Mouse (Mus musculus): ENCODE measurements around the gene Myocd.

Myocd gene

DNA sequence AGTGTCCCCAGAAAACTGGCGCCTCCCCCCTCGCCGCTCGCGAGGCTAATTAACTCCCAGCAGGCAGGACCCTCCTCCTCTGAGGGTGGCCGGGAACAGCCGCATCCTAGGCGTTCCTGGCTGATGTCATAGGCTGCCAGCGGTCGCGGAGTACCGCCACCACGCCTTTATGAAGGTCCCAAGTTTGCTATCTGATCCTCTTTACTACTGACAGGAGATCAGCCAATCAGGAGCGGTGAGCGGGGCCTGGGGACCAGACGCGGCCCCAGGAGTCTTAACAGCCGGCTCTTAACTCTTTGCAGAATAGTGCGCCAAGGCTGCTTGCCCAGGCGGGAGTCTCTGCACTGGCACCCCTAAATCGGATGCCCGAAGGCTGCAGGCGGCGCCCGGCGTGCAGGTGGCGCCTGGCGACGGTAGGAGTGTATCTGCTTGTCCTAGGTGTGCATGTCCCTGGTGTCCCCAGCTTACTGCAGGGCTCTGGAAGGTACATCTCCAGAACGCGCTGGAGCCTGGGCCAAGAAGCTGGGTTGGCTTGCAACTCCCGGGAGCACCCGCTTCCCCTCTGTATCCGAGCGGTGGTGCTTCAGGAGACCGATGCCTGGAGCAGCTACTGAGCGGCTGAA is at the start of gene Myocd:
Gene Myocd (minus strand): TSS at position 139 of the 623 bp plus-strand sequence.
- TF ChIP-seq CTCF (conservative IDR thresholded peaks at IDR 0.05; ENCODE audit: low read length) (no peak), NANOG (IDR thresholded peaks at IDR 0.05; ENCODE audit: borderline replicate concordance, low read length) (no peak), POU5F1 (IDR thresholded peaks at IDR 0.05; ENCODE audit: borderline replicate concordance, low read length) (no peak)
- peaks cover 48% of the 10 kb centered on the region for H3K27me3 ChIP-seq (ENCODE audit: insufficient read depth, low read length)

GRCm38 (mm10) chr11:65303824-65304223 is 34.0 kb upstream of the Myocd start:
- no peaks in the 10 kb centered on the region for H3K27me3 ChIP-seq (ENCODE audit: insufficient read depth, low read length)
- no peaks in the 10 kb centered on the region for H3K4me1 ChIP-seq (replicated peaks; ENCODE audit: low read depth, low read length)
- no peak overlapping the region for H3K4me3 ChIP-seq (replicated peaks; ENCODE audit: low read length)
- no peaks in the 10 kb centered on the region for H3K9me3 ChIP-seq (ENCODE audit: low read length)
- H3K36me3 ChIP-seq (ENCODE audit: insufficient read depth, low read length) = no peaks in the 10 kb centered on the region
- TF ChIP-seq POU5F1 (IDR thresholded peaks at IDR 0.05; ENCODE audit: borderline replicate concordance, low read length) (no peak), NANOG (IDR thresholded peaks at IDR 0.05; ENCODE audit: borderline replicate concordance, low read length) (no peak), CTCF (conservative IDR thresholded peaks at IDR 0.05; ENCODE audit: low read length) (no peak)

More for the DNA sequence above, at the start of gene Myocd:
- Histone ChIP-seq H3K4me1 (replicated peaks; ENCODE audit: low read depth, low read length) (peaks cover 19% of the 10 kb centered on the region), H3K36me3 (ENCODE audit: insufficient read depth, low read length) (no peaks in the 10 kb centered on the region), H3K9me3 (ENCODE audit: low read length) (no peaks in the 10 kb centered on the region), H3K4me3 (replicated peaks; ENCODE audit: low read length) (peak within 1 kb of the TSS; percentile 75)

DNA sequence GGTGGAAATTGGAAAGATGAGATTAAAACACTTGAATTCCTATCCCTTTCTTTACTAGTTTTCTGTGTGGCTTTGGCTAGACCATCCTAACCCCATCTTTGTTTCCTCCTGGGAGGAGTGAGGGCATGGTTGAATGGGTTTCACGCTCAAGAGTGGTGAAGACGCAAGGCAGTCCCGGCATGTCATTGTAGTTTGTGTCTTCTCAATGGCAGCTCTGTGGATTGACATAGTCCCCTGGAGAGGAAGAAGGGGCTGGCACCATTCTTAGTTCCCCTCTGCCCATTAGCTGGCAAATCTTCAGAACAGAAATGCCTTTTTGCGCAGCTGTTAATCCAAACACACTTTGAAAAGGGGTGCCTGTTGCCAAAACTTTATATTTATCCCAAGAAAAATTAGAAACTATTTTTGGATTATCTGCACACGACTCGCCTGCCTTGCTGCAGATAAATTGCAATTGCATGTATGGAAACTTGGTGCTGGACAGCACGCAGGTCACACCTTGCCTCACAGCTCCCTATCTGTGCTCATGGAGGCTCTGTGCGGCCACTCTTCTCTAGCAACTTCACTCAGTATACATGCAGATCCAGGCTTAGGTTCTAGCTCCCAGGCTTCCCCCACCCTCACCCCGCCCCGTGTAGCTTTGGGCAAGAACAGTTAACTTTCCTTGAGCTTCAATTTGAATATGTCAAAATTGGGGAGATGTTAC is 24.5 kb upstream of the Myocd start:
- Histone ChIP-seq H3K27me3 (ENCODE audit: insufficient read depth, low read length) (no peaks in the 10 kb centered on the region), H3K36me3 (ENCODE audit: insufficient read depth, low read length) (no peaks in the 10 kb centered on the region), H3K4me1 (replicated peaks; ENCODE audit: low read depth, low read length) (no peaks in the 10 kb centered on the region), H3K9me3 (ENCODE audit: low read length) (no peaks in the 10 kb centered on the region), H3K4me3 (replicated peaks; ENCODE audit: low read length) (no peak overlapping the region)
- TF ChIP-seq POU5F1 (IDR thresholded peaks at IDR 0.05; ENCODE audit: borderline replicate concordance, low read length) (no peak), CTCF (conservative IDR thresholded peaks at IDR 0.05; ENCODE audit: low read length) (no peak), NANOG (IDR thresholded peaks at IDR 0.05; ENCODE audit: borderline replicate concordance, low read length) (no peak)

GRCm38 (mm10) chr11:65292994-65293393 is 23.2 kb upstream of the Myocd start:
- H3K9me3 ChIP-seq (ENCODE audit: low read length) = no peaks in the 10 kb centered on the region
- H3K4me1 ChIP-seq (replicated peaks; ENCODE audit: low read depth, low read length) = no peaks in the 10 kb centered on the region
- no peaks in the 10 kb centered on the region for H3K36me3 ChIP-seq (ENCODE audit: insufficient read depth, low read length)
- no peaks in the 10 kb centered on the region for H3K27me3 ChIP-seq (ENCODE audit: insufficient read depth, low read length)
- no peak overlapping the region for H3K4me3 ChIP-seq (replicated peaks; ENCODE audit: low read length)
- no peak for TF ChIP-seq CTCF (conservative IDR thresholded peaks at IDR 0.05; ENCODE audit: low read length)

DNA sequence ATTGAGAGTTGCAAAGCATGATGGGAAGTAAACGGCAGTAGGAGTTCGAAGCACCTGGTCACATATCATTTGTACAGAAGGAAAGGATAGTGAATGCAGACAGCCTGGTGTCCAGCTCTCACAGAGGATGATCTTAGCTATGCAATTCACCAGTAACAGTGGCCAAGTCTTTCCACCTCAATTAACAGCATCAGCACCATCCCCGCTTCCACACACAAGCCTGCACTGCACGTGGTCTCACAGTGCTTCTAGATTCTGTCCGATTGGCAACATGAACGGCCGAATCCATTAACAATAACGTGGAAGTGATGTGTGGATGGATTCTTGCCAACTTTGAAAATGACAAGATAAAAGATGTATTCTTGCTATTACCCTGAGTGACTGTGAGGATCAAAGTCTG is 17.9 kb upstream of the Myocd start:
- H3K36me3 ChIP-seq (ENCODE audit: insufficient read depth, low read length) = no peaks in the 10 kb centered on the region
- H3K4me1 ChIP-seq (replicated peaks; ENCODE audit: low read depth, low read length) = no peaks in the 10 kb centered on the region
- H3K27me3 ChIP-seq (ENCODE audit: insufficient read depth, low read length) = no peaks in the 10 kb centered on the region
- no peak overlapping the region for H3K4me3 ChIP-seq (replicated peaks; ENCODE audit: low read length)
- TF ChIP-seq CTCF (conservative IDR thresholded peaks at IDR 0.05; ENCODE audit: low read length) (no peak), POU5F1 (IDR thresholded peaks at IDR 0.05; ENCODE audit: borderline replicate concordance, low read length) (no peak), NANOG (IDR thresholded peaks at IDR 0.05; ENCODE audit: borderline replicate concordance, low read length) (no peak)
- no peaks in the 10 kb centered on the region for H3K9me3 ChIP-seq (ENCODE audit: low read length)

- Histone ChIP-seq H3K9me3 (ENCODE audit: low read length) (no peaks in the 10 kb centered on the region), H3K36me3 (ENCODE audit: insufficient read depth, low read length) (no peaks in the 10 kb centered on the region), H3K4me1 (replicated peaks; ENCODE audit: low read depth, low read length) (no peaks in the 10 kb centered on the region), H3K4me3 (replicated peaks; ENCODE audit: low read length) (no peak overlapping the region), H3K27me3 (ENCODE audit: insufficient read depth, low read length) (no peaks in the 10 kb centered on the region)
- no peak for TF ChIP-seq CTCF (conservative IDR thresholded peaks at IDR 0.05; ENCODE audit: low read length)
- TF ChIP-seq NANOG (IDR thresholded peaks at IDR 0.05; ENCODE audit: borderline replicate concordance, low read length) = no peak
- no peak for TF ChIP-seq POU5F1 (IDR thresholded peaks at IDR 0.05; ENCODE audit: borderline replicate concordance, low read length)
Observed at GRCm38 (mm10) chr11:65286211-65286610, 16.4 kb upstream of the Myocd start.

DNA sequence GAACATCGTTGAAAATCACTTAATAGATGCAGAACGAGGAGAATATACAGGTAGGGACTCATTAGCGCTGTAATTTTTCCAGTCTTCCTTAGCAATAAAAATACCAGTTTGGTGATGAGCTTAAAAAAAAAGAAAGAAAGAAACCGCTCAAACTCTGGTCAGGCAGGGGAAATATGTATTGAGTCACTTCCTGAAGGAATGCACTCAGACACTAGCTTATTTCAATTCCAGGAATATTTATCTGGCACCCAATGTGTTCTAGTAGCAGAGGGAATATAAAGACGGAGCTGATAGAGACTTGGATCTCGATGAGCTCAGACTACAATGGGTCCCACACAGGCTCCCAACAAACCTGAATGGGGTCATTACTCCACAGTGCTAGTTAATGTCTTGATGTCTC is 5.7 kb upstream of the Myocd start:
- no peaks in the 10 kb centered on the region for H3K9me3 ChIP-seq (ENCODE audit: low read length)
- H3K36me3 ChIP-seq (ENCODE audit: insufficient read depth, low read length) = no peaks in the 10 kb centered on the region
- TF ChIP-seq CTCF (conservative IDR thresholded peaks at IDR 0.05; ENCODE audit: low read length) (no peak), POU5F1 (IDR thresholded peaks at IDR 0.05; ENCODE audit: borderline replicate concordance, low read length) (no peak), NANOG (IDR thresholded peaks at IDR 0.05; ENCODE audit: borderline replicate concordance, low read length) (no peak)
- no peak overlapping the region for H3K4me3 ChIP-seq (replicated peaks; ENCODE audit: low read length)
- H3K4me1 ChIP-seq (replicated peaks; ENCODE audit: low read depth, low read length) = peaks cover 10% of the 10 kb centered on the region
- H3K27me3 ChIP-seq (ENCODE audit: insufficient read depth, low read length) = peaks cover 24% of the 10 kb centered on the region

DNA sequence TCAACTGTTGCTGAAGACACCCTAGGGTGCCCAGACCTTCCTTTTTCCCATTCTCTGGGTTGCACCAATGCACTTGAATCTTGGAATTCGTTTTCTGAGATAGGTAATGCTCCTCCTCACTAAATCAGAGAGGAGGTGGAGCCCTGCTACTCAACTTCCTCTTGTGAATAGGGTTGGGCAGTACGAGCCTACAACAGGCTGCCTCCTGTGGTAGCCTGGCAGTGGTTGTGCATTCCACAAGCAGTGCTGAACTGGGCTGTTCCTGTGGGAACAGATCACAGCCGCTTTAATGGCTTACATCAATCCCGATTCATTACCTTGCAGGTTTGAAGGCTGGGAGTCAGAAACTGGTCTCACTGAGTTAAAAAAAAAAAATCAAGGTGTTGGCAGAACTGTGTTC is 1.2 kb upstream of the Myocd start:
- no peaks in the 10 kb centered on the region for H3K36me3 ChIP-seq (ENCODE audit: insufficient read depth, low read length)
- no peak for TF ChIP-seq NANOG (IDR thresholded peaks at IDR 0.05; ENCODE audit: borderline replicate concordance, low read length)
- no peak for TF ChIP-seq POU5F1 (IDR thresholded peaks at IDR 0.05; ENCODE audit: borderline replicate concordance, low read length)
- TF ChIP-seq CTCF (conservative IDR thresholded peaks at IDR 0.05; ENCODE audit: low read length) = no peak
- peaks cover 19% of the 10 kb centered on the region for H3K4me1 ChIP-seq (replicated peaks; ENCODE audit: low read depth, low read length)
- no peak overlapping the region for H3K4me3 ChIP-seq (replicated peaks; ENCODE audit: low read length)
- peaks cover 48% of the 10 kb centered on the region for H3K27me3 ChIP-seq (ENCODE audit: insufficient read depth, low read length)
- H3K9me3 ChIP-seq (ENCODE audit: low read length) = no peaks in the 10 kb centered on the region

Measured in E14TG2a.4 (cell line).